Mouse (Mus musculus) gastrocnemius, postnatal 10 days (tissue): ENCODE measurements around the gene Ptpn6. TPM values are rescaled to one million over a fixed set of nuclear protein-coding genes. Genes with fewer than 3 reads are reported as not detected.
"Not testable (repeated sequence)": the region's sequence is repeated elsewhere in the genome, so short reads cannot be mapped to it uniquely, and the experiment has no call there.

Source experiments
- DNase-seq: peaks from one replicate; pipeline ENCODE4 v3.0.0; 2021; ENCODE audit warnings: mixed read lengths
- total RNA-seq, 2 experiments: library from RNA; stranded (reverse); gene quantifications; 2 replicates each; pipeline ENCODE4 v1.2.3; 2021

Ptpn6 gene
- total RNA-seq, 2 experiments from 2014 or later, result 1.8 to 3.8 TPM

DNA sequence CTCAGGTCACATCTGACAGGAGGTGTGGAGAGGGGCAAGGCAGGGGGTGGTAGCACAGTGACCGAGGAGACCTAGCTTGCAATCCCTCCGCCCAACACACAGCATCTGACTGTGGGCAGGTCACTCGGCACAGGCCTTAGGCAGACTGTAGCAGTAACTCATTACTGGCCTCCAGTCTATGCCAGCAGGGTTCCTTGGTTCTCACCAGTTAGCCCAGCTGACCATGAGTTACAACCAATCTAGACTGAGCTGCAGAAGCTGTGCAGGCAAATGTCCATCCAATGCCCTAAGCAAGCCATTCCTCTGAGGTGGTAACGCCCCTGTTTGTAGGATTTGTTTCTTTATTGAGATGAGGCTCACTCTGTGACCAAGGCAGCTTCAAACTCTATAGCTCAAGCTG lies 39.1 kb downstream of the Ptpn6 start:
- no peak for DNase-seq

DNA sequence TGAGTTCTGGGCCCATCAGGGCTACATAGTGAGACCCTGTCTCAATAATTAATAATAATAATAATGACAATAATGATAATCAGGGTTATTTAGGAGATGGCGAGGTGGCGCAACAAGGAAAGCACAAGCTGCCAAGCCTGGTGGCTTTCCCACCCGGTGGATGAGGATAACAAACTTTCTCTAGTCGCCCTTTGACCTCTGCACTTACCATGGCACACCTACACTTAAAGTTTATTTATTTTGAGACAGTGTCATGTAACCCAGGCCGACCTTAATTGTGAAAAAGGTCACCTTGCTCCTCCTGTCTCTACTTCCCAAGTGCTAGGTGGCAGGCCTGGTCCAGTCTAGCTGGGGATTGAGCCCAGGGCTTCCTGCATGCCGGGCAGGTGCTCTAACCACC lies 39.8 kb downstream of the Ptpn6 start:
- DNase-seq, result no peak

DNA sequence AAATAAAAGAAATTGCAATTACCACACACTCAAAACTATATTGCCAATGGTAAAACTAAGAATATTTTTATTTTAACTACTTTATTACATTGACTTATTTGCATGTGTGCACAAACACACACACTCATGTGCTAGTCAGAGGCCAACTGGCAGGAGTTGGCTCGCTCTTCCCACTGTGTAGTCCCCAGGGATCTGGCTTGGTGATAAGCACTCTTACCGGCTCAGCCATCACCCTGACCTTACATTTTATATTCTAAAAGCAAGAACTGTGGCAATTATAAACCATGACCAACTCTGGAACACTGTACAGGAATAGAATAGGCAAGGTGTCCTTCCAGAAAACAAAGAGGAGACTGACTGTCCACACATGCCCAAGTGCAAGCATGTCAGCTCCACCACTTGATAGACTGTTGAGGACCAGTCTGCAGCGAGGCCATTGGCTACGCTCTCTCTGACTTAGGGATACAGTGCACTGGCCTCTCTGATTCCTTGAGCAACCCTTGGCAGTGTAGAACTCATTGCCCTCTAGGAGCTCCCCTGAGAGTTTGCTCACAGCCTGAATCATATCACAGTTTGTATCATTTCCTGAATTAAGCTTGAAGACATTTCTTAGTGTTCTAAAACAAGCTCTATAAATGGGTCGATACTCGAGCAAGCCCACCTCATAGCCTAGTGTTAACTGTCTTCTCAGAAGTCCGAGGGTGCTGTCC lies 41.9 kb downstream of the Ptpn6 start:
- DNase-seq, result no peak

DNA sequence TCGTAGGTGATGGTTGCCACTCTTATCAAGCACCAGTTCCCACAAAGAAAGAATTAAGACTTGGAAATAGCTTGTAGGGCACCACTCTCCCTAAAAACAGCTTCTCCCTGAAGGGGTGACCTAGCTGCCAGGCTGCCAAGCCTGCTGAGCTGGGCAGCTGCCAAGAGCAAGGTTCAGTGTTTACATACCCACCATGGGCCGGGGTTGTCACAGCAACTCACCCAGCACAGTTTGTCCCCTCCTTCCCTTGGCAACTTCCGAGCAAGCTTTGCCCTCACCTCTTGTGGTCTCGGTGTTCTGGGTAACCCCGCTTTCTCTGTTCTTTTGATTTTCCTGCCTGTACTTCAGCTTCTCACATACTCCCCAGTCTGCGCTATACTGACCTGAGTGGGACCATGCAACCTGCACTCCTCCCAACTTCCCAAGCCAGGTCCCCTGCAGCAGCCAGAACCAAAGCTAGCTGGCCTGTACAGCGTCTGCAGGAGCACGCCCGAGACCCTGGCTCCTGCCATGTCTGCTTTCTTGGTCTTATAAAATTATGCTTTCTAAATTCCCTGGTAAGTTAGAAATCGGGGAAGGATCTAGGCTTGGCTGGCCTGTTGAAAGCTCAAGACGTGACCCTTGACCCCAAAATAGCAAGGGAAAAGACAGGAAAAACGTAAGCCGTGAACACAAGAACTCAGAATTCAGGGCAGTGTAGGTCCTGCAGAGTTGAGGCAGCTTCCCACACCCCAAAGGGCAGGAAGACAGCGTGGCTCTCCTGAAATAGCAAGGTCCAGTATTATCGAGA lies 44.2 kb downstream of the Ptpn6 start:
- DNase-seq, result no peak

DNA sequence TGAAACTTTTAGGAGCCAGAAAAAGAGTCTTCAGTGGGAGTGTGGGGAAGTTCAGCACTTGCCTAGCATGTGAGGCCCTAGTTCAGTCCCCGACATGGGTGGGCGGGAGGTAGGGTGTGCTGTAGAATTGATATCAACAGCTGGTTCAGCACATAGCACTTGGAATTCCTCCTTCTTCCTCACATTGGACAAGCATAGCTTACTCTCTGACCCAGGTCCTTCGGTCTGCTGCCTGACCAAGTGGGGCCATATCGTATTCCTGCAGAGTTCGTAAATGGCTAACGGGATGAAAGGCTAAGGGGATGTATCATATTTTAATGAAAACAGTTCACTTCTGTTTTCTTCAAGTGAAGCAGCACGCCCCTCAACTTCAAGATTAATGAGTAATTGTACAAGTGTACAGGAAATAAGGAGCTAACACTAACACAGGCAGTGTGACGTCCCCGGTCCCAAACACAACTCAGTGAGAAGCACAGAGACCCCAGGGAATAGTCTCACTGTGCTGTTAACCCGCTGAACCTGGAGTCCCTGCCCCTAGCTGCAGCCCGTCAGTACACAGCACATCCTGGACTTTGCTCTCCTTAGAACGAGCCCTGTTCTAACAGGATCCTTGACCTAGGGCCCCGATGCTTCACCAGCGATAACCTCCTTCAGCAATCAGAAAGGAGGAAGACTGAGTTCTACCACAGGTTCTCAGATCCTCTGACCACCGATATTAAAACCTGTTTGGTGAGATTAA lies 45.1 kb downstream of the Ptpn6 start:
- DNase-seq, result no peak

DNA sequence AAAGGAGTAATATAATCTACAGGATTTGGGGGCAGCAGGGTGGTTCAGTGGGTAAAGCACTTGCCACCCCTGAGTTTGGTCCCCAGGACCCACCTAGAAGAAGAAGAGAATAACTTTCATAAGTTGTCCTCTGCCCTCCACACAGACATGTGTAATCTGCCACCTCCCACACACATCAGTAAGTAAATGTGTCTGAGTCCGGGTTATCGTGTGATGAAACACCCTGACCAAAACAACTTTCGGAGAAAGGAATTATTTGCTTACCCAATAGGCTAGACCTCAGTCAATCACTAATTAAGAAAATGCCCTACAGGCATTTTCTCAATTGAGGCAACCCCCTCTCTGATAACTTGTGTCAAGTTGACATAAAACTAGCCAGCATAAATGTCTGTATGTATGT lies 48.0 kb downstream of the Ptpn6 start:
- no peak for DNase-seq

DNA sequence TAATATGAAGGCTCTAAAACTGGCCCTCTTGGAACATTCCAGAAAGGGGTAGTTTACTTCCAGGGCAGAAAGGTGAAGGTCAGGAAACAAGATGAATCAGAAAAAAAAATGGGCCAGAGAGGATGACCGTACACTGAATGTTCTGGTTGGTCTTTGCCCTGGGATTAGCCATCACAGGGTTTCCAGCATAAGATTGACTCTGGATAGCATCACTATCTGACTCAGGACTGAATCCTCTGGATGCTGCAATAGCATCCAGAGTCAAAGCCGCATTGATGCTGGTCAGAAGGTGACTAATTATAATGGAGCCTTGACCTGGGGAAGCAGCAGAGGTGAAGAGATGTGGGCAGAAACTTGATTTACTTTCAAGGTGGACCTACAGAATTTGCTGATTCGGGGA lies 49.5 kb downstream of the Ptpn6 start:
- DNase-seq, result no peak

DNA sequence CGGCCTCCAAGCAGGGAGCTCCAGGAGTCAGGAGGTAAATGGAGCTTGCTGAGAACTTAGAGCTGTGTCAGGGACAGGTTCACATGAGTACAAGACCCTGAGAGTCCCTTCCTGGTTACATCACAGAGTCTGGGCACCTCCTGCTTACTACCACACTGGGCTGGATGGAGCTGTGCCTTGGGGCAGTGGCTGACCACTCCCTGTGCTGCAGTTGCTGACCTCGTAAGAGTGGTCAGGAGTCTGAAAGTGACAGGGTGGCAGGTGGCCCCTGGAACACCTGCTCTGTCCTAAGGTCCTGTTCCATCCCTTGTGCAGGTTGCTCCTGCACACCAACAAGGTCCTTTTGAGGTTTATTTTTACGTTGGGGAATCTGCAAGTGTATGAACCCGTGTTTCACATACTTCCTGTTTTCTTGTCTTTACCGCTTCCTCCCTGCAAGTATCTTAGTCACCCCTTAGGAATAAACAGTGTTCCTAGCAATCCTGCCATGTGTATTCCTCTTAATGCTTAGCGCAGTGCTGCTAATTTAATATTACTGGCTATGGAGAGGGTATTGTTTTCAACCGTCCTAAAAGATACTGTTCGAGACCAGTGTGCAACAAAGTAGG lies 50.3 kb downstream of the Ptpn6 start:
- no peak for DNase-seq

DNA sequence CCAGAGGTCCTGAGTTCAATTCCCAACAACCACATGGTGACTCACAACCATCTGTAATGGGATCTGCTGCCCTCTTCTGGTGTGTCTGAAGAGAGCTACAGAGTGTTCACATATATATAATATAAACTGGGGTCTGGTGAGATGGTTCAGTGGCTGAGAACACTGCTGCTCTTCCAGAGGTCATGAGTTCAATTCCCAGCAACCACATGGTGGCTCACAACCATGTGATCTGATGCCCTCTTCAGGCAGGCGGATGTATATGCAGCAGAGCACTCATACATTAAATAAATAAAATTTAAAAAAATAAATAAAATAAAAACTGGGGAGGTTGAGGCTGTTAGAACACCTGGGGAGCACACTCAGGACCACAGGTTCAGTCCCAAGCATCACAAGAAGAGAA lies 51.9 kb downstream of the Ptpn6 start:
- not testable (repeated sequence) for DNase-seq

DNA sequence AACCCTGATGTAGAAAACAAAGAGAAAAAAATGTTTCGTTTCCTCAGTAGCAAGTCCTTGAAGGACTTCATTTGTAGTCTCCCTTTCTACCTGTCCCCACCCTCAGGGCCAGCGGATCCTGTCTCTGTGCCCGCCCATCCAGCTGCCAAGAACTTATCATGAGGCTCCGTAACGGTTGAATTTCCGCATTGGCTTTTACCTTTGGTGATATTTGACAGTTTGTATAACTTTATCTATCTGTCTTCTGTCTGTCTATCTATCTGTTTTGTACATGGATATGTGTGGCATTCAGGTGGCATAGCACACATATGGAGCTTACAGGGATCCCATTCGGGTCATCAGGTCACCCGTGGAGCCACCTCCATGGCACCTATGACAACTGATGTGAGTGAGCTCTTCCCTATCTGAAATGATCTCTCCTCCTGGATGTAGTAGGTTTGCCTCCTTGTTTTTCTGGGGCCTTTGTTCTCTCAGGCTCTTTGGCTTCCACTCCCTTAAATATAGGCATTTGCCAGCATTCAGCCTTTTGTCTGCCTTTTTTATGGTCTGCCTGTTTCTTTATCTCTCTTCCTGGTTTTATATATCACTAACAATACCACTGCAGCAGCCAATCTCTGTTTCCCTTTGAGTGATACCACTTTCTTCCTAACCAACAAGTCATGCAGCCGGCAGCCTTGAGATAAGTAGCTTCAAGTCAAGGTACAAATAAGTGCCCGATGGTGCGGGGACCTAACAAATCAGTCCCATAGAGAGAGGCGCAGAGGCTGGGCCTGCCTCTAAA lies 52.7 kb downstream of the Ptpn6 start:
- DNase-seq, result no peak

DNA sequence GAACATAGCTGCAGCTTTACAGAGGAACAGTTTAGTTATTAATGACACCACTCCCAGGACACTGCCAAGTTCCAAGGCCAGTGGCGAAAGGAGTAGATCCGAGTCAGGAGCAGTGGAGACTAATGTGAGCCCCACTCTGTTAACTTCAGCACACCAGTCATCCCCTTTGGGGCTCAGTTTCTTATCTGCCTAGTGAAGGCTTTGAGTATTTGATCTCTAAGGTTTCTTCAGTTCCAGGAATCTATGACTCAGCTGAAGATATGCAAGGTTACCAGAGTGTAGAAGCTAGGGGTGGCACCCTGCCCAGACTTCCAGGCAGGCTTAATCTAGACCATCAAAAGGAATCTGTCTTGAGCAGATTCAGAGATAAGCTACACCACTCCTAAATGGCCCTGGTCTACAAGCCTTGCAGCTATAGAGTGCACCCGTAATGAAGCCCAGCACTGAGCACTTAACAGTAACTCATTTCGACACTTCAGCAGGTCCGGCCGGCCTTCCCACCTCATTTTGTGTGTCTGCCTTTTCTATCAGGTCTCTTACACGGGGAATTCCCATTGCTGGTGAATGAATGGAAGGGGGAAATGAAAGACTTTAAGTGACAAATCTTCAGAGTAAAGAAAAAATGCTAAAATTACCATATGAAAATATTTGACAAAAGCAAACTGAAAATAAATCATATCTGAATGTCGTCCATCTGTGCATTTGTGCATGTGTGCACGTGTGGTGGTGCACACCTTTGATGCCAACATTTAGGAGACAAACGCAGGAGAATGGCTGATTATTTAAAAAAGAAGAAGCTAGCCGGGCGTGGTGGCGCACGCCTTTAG lies 54.7 kb downstream of the Ptpn6 start:
- peak; percentile 48 for DNase-seq

DNA sequence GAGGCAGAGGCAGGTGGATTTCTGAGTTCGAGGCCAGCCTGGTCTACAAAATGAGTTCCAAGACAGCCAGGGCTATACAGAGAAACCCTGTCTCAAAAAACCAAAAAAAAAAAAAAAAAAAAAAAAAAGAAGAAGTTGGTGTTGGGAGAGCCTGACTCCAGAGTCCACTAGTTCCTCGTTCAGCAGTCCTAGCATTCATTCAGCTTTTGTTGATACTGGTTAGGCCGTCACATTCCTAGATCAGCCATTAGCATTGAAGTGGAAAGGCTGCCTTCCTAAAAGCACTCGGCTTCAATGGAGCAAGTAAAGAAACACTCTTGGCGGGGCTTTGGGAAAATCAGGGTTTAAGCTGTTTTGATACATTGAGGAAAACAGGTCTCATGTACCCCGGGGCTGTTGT lies 56.2 kb downstream of the Ptpn6 start:
- not testable (repeated sequence) for DNase-seq

DNA sequence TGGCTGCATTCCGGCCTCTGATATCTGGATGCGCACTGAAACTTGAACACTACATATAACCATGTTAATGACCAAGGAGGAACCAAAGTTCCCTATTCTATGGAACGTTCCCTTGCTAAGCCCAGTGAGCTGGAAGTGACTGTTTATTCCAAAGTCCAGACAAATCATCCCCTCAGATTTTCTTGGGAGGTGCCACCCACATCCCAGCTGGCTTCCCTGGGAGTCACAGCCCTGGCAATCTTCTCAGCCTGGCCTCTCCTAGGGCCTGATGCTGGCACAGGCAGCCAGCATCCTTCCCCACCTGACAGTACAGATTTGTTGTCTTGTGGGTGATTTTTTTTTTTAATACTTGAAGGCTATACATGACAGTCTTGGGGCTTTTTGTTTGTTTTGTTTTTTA lies 59.0 kb downstream of the Ptpn6 start:
- DNase-seq, result no peak

DNA sequence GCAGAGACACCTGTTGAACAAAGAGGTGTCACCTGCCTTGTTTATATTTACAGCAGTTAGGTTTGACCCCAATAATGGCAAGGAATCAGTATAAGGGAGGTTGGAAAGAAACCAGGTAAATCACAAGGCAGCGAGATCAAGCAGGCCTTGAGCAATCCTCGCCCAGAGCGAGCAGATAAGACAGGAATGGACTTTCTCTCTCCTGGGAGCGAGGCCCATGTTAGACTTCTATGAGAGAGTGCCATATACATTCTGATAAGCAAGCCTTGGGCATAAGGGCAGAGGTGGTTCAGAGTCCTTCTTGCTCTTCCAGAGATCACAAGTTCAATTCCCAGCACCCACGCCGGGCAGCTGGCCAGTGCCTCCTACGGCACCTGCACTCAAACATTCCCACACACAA lies 59.7 kb downstream of the Ptpn6 start:
- DNase-seq, result no peak

DNA sequence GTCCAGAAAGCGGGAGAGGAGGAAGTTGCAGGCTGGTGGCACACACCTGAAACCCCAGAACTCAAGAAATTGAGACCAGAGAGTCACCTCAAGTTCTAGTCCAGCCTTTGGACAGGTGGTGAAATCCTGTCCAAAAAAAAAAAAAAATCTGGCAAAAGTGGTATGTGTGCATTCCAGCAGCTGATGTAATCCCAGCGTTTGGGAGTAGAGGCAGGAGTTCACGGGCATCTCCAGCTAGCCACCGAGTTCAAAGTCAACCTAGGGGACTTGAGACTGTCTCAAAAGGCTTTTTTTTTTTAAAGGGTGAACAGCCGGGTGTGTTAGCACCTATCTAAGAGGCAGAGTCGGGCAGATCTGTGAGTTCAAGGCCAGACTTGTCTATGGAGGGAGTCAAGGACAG lies 62.3 kb downstream of the Ptpn6 start:
- DNase-seq, result no peak

DNA sequence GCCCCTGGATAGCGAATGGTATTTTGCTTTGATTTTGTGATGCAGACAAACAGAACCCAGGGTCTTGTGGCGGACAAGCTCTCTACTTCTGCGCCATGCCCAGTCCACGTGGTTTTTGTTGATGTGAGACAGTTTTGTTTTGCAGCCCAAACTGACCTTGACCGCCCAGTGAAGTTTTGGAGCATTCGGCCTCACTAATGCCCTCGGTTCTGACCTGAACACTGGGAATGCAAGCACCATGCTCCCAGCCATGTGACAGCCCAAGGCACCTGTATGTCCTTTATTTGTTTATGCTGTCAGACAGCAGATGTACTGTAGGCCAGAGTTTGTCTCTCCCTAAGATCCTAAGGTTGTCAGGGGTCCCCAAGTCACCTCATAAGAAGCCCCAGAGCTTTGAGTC lies 63.9 kb downstream of the Ptpn6 start:
- no peak for DNase-seq

DNA sequence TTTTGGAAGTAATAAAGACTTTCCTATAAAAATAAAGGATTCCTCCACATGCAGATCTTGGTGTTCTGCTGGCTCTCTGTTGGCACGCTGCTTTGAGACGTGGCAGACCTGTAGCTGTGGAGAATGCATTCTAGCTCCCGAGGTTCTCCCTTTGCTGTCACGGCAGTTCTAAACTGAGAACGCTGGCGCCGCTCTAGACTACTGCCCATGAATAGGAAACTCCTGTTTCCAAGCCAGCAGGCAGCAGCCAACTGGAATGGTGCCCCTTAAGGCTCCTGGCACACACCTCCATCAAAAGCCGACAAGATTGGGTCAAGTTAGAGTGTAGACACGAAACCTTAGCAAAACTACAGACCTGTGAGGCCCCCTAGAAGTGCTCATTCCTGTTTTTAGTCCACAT lies 64.9 kb downstream of the Ptpn6 start:
- peak; percentile 47 for DNase-seq

DNA sequence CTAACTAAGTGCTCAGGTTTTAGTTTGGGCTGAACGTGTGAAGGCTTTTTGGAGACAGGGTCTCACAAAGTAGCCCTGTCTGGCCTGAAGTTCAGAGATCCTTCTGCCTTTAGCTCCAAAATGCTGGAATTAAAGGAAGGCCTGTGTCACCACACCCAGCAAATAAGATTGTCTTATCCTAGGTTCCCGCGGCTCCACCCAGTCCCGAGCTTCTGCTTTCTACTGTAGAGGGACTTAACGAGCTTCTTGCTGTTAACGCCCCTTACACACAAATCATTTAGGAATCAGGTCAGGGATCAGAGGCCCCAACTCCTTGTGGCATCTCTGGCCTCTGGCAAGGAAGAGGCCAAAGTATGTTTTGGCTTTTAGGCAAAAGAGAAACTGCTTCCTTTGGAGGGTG lies 66.4 kb downstream of the Ptpn6 start:
- no peak for DNase-seq
